Mouse (Mus musculus) kidney, embryonic 14.5 days (tissue): ENCODE measurements around the gene AY761185. TPM values are rescaled to one million over a fixed set of nuclear protein-coding genes. Genes with fewer than 3 reads are reported as not detected.

Experiments used
- polyA plus RNA-seq: library from polyadenylated mRNA; unstranded; fragments of >200 nt; fragmentation: Nextera tagmentation; extraction: Ambion mirVana; gene quantifications from 2 replicates; pipeline ENCODE4 v1.2.1, GENCODE M21; 2014

The AY761185 gene
- polyA plus RNA-seq, 1 experiment from 2014 or later, result not detected

Other genes with a start within 250 kb of the AY761185 start
- gene Defb33, start 52.0 kb downstream of the AY761185 start, polyA plus RNA-seq, result not detected in 2 replicates
- gene Gm15056, start 42.1 kb downstream of the AY761185 start, polyA plus RNA-seq, result not detected in 2 replicates
- gene Gm6040, start 22.6 kb downstream of the AY761185 start, polyA plus RNA-seq, result not detected in 2 replicates
- not detected in 2 replicates for gene Defa21, start 80.8 kb upstream of the AY761185 start, polyA plus RNA-seq
- gene Defa23, start 110.3 kb upstream of the AY761185 start, polyA plus RNA-seq, result not detected in 2 replicates
- gene Defa35, start 120.3 kb upstream of the AY761185 start, polyA plus RNA-seq, result not detected in 2 replicates
- not detected in 2 replicates for gene Defa25, start 139.7 kb upstream of the AY761185 start, polyA plus RNA-seq
- gene Gm14851, start 151.3 kb upstream of the AY761185 start, polyA plus RNA-seq, result not detected in 2 replicates
- not detected in 2 replicates for gene Defa30, start 189.9 kb upstream of the AY761185 start, polyA plus RNA-seq
- not detected in 2 replicates for gene Defa22, start 217.6 kb upstream of the AY761185 start, polyA plus RNA-seq
- not detected in 2 replicates for gene Defa31, start 246.9 kb upstream of the AY761185 start, polyA plus RNA-seq